Mouse (Mus musculus) kidney, adult 10 weeks (tissue): ENCODE results near the gene Wdr11. TPM values are rescaled to one million over a fixed set of nuclear protein-coding genes. Genes with fewer than 3 reads are reported as not detected.

ENCODE experiments used
- polyA plus RNA-seq: library from polyadenylated mRNA; stranded (reverse); fragments of 350-450 nt; fragmentation: Illumina TruSeq; extraction: RNeasy Lipid Tissue Mini Kit (QIAGEN cat#74804); gene quantifications from one replicate; pipeline ENCODE4 v1.2.3, GENCODE M21; 2014; ENCODE audit warnings: low read depth, low replicate concordance

The Wdr11 gene
- polyA plus RNA-seq = 44.2 TPM

GRCm38 (mm10) chr7:129591371-129592131 is at the start of gene Wdr11:
Wdr11 (plus strand) TSS chr7:129591863.

